Mouse (Mus musculus) cerebellum, adult 9-11 months (tissue): ENCODE results near the gene Dupd1.

Experiments
- DNase-seq: peaks from one replicate; pipeline ENCODE4 v3.0.0; 2022

Dupd1 gene

GRCm38 (mm10) chr14:21720430-21721205, 6.2 kb upstream of the Dupd1 start:
- DNase-seq: no peak

- no peak for DNase-seq
These were observed 5.4 kb upstream of the Dupd1 start for GRCm38 (mm10) chr14:21719646-21720383.

- DNase-seq: no peak
These were observed 3.1 kb downstream of the Dupd1 start for GRCm38 (mm10) chr14:21711231-21711630.

- DNase-seq: no peak
These were observed 4.8 kb downstream of the Dupd1 start for GRCm38 (mm10) chr14:21709545-21709944.

GRCm38 (mm10) chr14:21706759-21707571, 7.4 kb downstream of the Dupd1 start:
- DNase-seq: no peak

GRCm38 (mm10) chr14:21705462-21705861, 8.9 kb downstream of the Dupd1 start:
- DNase-seq: no peak

GRCm38 (mm10) chr14:21703255-21703654, 11.1 kb downstream of the Dupd1 start:
- no peak for DNase-seq

- no peak for DNase-seq
These were observed 11.7 kb downstream of the Dupd1 start for GRCm38 (mm10) chr14:21702691-21703090.

GRCm38 (mm10) chr14:21696186-21696830, 18.1 kb downstream of the Dupd1 start:
- no peak for DNase-seq

GRCm38 (mm10) chr14:21695020-21695419, 19.4 kb downstream of the Dupd1 start:
- no peak for DNase-seq

GRCm38 (mm10) chr14:21691070-21691469, 23.3 kb downstream of the Dupd1 start:
- no peak for DNase-seq

- DNase-seq: no peak
These were observed 27.7 kb downstream of the Dupd1 start for GRCm38 (mm10) chr14:21686376-21687279.

- no peak for DNase-seq
These were observed 28.8 kb downstream of the Dupd1 start for GRCm38 (mm10) chr14:21685411-21686146.

GRCm38 (mm10) chr14:21683834-21684233, 30.5 kb downstream of the Dupd1 start:
- no peak for DNase-seq

GRCm38 (mm10) chr14:21682681-21683129, 31.7 kb downstream of the Dupd1 start:
- DNase-seq: no peak

- no peak for DNase-seq
These were observed 34.7 kb downstream of the Dupd1 start for GRCm38 (mm10) chr14:21679631-21680201.

- no peak for DNase-seq
These were observed 35.7 kb downstream of the Dupd1 start for GRCm38 (mm10) chr14:21678509-21679285.

GRCm38 (mm10) chr14:21676223-21676622, 38.2 kb downstream of the Dupd1 start:
- DNase-seq: no peak

- DNase-seq: no peak
These were observed 39.9 kb downstream of the Dupd1 start for GRCm38 (mm10) chr14:21674471-21674870.

- DNase-seq: no peak
These were observed 41.3 kb downstream of the Dupd1 start for GRCm38 (mm10) chr14:21673100-21673499.
